Mouse (Mus musculus) neutrophil, adult 5-6 weeks (primary cell): ENCODE data around the gene Timp4. TPM values are rescaled to one million over a fixed set of nuclear protein-coding genes. Genes with fewer than 3 reads are reported as not detected.

Experiments used
- ATAC-seq: fragments of 151-379, 151-347 bp; 2 replicates; pipeline ENCODE4 v1.8.0; 2017; ENCODE audit warnings: mild to moderate bottlenecking, moderate TSS enrichment; ENCODE audit not compliant: insufficient number of reproducible peaks, poor library complexity, low FRiP score, severe bottlenecking; ENCODE audit errors: extremely low read depth
- total RNA-seq: library from RNA; stranded (forward); fragments of 200-1000 nt; gene quantifications from 2 replicates; pipeline ENCODE4 v1.2.3, GENCODE M21; 2017

The Timp4 gene
- not detected in 2 replicates for total RNA-seq

DNA sequence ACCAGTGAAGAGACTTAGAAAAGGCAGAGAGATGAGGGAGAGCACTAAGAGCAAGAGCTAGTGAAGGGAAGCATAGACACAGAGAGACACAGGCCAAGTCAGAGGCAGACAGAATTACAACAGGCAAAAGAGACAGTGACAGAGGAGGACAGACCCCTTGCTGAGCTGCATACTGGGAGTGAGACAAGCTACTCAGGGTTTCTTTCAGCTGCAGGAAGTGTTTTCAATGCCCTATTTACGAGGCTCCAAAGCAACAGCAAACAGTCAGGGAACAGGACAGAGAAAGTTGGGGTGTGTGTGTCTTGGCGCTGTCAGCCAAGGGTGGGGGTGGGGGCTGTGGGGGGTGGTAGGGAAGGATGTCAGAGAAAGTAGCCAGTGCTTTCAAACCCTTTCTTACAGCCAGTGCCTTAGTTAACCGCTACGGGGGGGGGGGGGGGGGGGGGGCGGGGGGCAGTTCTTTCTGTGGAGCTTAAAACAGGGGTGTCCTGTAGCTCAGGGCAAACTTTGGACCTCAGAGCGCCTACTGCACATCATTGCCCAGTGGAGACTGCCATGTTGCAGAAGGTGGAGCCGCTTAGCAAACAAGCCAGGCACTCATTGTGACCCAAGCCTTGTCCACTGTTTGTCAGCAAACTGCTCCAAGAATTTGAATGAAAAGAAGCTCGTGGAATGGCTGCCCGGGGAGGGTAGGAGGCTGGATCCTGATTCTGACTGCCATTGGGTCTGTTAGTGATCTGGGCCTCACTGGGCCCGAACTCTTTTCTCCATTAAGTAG is at the start of gene Timp4:
TSS of gene Timp4 (minus strand) at position 107 of the 775 bp plus-strand sequence.
- no peak for ATAC-seq

DNA sequence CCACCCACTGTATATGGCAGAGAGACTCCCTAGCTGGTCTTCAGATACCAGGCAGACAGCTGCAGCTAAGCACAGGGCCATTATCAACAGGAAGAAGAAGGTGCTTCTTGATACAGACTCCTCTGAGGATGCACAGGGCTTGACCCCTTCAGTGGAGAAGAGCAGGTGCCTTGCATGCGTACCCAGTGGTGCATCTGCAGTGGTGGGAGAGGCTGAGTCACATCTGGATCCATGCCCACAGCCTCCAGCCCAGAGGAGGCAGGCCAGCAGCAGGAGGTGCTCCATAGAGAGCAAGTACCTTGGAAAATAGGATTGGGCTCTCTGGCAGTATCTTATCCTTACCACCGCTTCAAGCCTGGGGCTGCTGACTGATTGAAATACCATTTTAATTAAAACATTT is 41.9 kb upstream of the Timp4 start:
- no peak for ATAC-seq

DNA sequence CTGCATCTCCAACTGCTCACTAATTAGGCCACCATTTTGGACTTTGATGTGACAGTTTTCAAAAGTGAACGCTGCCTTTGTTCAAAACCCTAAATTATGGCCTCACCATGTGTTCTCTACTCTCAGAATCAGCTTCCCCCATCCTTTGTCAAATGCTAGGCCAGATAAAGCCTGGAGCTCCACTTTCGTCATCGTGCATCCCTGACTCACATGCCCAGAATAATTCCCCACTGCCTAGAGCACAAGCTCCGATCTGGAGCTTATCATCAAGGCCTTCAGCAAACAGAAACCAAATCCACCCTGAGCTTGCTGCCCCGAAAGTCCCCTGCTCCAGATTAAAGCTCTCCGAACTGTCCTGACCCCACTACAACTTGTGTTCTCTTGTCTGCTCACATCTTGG is 40.6 kb upstream of the Timp4 start:
- no peak for ATAC-seq

DNA sequence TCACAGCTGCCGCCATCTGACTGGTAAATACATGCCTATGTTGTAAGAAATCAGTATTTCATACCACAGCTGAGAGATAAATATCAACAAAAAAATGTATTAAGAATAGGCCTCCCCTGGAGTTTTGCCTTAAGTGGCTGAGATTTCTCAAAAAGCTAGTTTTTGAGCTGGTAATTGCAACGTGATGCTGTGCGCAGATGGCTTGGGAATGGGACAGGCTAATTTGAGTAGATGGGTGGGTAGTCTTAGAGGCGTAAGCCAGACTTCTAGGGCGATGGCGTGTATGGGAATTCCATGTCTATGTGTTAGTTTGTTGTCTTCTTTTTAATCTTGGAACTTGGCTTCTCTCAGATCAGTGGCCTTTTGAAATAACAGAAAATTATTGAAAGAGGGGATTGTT is 39.8 kb upstream of the Timp4 start:
- ATAC-seq, result no peak

DNA sequence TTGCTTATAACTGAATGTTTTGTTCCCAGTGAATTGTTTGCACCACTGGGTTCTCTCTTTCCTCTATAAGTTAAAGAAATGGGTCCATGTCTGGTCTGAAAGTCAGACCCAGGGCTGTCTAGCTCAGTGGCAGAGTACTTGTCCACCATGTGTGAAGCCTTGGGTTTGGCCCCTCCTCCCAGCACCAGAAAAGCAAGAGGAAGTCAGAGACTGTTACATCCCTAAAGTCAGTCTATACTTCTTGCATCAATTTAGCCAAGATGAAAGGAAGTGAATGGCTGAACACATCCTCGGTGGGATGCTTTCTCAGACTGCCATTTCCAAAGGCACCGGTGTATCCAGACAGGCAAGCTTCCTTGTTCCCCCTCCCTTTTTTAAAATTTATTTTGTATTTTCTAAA is 39.1 kb upstream of the Timp4 start:
- ATAC-seq, result no peak

DNA sequence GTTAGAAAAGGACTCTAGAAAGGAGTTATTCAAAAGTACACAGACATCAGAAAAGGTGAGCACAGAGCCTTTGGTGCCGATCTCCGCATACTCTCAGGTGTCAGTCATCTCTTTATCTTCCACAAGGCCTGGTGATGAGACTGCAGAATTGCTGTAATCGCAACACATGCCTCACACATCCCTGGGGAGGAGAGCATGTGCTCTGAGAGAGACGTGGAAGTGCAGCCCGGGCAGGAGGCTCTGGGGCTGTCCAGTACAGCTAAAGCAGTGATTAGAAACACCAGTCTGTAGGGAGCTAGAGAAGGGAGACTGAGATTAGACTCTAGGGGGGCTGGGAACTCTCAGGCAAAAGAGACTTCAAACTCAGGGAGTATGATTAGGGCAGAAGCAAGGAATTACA is 38.6 kb upstream of the Timp4 start:
- ATAC-seq, result no peak

DNA sequence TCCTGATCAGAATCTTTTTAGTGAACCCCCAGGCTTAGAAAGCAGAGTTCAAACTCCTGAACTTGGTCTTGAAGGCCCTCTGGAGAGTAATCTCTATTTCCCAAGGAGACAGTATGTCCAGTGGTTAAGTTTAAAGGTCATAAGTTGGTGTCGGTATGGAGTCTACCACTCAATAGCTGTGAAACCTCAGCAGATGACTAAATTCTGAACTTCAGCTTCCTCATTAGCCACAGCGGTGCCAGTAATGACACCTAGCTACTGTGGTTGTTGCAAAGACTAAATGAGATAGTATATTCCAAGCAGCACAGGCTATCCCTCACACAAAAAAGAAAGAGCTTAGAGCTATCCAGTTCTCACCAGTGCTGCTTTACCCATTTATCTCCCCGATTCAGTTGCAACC is 36.2 kb upstream of the Timp4 start:
- no peak for ATAC-seq

DNA sequence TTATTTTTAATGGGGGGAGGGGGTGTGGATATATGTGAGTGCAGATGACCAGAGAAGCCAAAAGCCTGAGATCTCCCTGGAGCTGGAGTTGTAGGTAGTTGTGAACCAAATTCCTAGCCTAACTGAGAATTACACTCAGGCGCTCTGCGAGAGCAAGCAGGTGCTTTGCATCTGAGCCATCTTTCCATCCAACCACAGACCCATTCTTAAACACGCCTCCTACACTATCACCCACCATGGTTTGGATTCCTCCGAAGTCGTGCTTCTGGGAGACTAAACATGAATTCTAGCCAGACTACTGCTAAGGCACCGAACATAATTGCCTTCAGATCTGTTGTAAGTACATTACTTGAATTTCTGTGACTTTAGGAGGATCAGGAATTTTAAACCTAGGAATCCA is 34.4 kb upstream of the Timp4 start:
- no peak for ATAC-seq

DNA sequence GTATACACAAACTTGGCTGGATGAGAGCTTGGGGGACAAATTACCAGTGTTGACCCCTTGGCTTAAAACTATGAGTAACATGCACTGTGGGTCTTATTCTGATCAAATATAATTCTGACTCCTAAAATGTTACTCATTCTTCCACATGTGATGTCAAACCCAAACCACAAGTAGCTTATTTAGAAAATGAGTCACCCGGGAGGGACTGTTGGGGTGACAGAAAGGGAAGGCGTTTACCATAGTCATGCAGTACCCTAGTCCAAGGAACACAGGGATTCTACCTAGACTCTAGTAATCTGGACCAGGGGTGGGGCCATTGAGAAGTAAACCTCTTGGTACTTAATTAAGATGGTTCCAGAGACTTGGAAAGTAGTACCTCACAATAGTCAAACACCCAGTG is 32.1 kb upstream of the Timp4 start:
- ATAC-seq, result no peak

DNA sequence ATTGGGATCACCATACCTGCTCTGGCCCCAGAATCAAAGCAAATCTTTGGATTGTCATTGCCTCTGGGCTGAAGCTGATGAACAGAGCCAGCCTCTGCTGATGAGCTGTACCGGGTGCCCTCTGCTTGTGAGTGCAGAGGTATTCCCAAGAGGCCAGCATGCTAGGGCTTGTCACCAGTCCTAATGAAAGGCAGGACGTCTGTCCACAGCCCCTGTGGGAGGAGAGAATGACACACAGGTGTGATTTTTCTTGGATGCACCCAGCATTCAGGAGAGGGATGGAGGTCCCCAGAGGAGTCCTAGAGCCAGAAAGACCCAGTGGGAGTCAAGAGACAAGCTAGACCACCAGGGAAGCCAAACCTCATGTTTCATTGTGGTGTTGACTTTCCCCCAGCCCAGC is 27.6 kb upstream of the Timp4 start:
- no peak for ATAC-seq

DNA sequence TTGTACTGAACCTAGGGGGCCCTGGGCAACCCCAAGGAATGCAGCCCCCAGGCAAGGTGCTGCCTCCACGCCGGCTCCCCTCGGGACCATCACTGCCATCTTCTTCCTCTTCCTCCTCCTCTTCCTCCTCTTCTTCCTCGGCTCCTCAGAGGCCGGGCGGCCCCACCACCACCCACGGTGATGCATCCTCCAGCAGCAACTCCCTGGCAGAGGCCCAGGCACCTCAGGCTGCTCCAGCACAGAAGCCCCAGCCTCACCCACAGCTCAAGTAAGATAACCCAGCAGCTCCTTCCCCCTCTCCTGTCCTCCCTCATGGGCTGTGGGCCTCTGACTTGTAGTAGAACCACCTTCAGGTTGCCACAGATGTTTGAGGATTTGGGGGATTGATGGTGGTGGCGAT is 26.1 kb upstream of the Timp4 start:
- no peak for ATAC-seq

DNA sequence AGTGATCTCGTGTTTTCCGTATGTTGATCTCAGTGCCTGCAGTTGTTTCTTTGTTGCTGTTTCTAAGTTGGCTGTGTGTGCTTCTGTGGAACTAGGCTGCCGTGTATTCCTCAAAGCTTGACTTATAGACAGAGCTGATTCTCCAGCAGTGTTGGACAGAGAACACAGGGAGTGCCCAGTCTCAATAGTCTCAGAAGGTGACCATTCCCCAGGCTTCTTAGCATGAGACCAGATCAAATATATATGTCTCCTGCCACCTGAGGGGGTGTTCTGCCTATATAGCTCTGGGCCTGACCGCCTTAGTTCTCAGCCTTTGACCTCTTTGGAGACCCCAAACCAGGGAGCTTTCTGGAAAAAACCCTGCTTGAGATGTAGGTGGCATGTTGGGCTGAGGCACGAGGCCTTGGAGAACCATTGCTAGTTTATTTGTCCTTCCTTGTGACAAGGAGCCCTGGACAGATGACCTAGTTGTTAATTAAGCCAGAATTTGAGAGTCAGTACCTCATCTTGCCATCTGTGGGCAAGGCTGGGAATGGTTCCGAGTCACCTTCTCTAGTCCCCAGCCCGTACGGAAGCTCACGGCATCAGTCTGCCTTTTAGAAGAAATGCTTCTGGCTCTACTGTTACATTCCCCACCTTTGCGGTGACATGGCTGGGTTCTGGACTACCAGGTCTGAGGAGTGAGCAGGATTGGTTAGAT is 23.3 kb upstream of the Timp4 start:
- ATAC-seq, result no peak

DNA sequence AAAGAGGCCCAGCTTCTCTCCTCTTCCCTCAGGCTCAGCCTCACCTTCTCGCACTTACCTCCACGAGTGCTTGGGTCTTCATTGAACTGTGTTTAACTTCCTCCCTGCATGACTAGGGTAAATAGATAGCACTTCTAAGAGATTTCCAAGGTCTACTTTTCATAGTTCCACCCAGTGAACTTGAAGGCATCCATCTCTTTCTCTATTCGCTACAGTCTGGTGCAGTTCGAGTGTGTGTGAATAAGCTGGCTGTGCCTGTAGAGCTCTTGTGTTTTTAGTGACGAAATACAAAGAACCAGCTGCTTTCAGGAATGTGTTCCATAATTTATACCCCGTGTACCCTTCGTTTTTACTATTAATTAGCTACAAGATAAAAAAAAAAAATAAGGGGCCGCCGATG is 22.7 kb upstream of the Timp4 start:
- no peak for ATAC-seq

DNA sequence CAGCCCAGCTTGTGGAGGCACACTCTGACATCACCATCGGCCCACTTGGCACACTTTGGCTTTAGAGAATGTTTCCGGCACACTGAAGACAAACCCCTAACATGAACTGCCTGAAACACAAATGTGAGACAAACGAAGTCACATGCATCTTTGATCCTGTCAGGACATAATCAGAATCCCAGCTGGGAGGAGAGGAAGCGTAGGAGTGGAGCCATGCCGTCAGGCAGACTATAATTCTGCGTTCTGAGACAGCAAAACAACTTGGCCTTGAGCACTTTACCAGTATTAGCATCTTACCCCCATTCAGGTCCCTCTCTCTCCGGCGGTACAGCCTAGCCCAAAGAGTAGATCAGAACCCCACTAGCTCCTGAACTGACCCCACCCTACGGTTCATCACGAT is 21.3 kb upstream of the Timp4 start:
- ATAC-seq, result no peak

DNA sequence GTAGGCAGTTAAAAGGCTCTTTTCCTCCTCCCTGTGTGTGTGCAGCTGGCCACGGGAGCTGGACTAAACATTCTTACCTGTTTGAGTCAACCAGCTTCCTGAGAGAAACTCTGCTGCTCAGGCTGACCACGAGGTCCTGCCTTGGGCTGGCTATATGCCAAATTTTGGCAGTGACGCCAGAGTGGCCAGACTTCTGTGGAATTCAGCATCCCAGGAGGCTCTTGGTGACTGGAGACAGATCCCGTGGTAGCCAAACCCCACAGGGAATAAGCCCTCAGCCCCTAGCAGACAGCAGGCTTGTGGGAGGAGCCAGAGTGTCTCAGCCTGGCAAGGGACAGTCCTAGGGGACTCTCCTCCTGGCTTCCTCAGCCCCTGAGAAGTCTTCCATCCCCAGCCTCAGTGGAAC is 19.9 kb upstream of the Timp4 start:
- no peak for ATAC-seq

DNA sequence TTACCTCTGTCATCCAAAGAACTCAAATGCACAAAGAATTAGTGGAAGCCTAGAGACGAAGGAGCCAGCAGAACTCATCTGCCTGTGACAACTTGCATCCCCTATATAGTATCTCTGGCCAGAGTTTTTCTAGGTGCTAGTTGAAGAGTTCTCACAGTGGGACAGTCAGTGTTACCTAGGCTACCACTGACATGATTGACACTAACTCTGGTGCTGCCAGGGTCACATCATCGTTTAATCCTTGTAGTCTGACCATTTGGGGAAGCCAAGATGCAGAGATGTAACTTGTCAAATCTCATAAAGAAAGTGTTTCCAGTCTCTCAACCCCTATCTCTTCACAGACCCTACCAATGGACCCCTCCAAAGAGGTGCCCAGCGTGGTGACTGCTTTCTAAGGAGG is 19.3 kb upstream of the Timp4 start:
- ATAC-seq, result no peak

DNA sequence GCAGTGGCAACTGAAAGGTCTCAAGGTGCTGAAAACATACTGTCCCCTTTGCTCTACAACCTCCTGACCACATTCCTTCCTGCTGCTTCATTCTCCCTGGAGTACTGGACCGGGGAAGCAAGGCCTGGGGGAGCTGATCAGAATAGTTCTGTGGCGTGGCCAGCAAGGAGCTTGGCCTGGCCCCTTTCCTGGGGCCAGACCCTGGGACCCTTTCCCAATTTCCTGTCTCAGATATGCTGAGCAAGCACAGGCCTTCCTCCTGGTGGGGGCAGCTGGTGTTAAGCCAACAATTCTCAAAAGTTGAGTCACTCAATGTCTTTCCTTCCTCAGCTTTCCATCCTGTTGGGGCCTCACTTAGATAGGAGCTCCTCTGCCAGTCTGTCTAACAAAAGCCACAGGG is 18.1 kb upstream of the Timp4 start:
- ATAC-seq, result no peak

DNA sequence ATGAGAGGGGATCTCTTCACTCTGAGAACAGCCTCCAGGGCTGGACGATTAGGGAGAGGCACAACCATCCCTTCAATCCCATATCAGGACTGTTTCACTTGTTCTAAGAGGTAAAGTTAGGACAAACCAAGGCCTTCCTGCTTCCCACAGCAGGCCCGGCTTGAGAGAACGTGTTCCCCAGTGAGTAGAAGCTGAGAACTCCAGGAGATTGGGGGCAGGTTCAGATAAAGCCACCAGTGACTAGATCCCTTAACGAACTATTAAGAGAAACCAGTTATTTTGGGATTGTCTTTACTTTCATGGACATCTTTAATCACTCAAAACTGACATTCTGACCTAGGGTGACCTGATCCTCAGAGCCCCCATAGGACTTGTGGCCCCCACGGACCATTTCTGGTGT is 17.6 kb upstream of the Timp4 start:
- no peak for ATAC-seq

DNA sequence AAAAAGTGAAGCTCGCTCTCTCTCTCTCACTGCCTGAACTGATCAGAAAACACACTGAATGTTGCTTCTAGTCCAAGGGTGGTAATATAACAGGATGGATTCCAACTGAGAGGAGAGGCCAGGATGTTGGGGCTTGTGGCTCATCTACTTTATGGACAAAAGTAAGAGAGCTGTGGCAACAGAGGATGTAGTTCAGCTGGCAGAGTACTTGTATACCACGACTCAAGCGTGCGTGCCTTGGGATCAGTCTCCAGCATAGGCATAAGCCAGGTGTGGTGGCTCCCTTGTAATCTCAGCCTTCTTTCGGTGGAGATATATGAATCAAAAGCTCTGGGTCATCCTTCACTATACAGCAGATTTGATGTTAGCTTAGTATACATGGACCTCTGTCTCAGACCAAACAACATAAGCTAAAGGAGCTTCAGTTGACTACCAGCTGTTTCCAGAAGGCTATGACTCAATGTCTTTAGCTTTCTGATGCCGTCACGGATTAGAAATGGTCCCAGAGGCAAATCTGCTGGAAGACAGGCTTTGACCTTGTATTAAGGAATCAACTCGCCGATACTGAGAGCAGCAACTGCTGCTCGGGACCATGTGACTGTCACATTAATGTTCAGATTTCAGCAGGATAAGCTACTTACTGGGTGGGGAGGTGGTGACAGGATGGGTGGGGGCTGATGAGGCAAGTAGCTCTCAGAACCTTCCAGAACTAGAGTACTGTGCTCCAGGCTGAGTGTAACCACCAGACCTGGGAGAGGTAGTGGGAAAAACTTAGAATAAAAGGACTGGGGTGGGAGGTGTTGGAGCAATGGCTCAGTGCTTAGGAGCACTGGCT is 16.8 kb upstream of the Timp4 start:
- no peak for ATAC-seq

DNA sequence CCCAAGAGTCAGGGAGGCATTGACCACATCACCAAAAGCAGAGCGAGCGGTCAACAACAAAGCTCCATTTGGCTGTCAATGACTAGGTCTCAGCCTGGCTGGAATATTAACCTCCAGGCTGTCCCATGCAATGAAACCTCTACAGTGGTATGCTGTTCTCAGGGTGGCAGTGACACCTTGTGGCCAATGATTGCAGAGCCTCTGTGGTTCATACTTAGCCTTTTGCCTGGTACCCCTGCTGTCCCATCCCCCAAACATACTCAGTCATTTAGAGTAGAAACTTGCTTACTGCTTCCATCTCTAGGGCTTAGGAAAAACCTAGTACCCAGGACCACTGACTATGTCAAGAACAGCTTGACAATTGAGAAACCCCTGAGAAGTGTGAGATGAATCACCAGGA is 15.9 kb upstream of the Timp4 start:
- no peak for ATAC-seq
